In the genomic region with DNA sequence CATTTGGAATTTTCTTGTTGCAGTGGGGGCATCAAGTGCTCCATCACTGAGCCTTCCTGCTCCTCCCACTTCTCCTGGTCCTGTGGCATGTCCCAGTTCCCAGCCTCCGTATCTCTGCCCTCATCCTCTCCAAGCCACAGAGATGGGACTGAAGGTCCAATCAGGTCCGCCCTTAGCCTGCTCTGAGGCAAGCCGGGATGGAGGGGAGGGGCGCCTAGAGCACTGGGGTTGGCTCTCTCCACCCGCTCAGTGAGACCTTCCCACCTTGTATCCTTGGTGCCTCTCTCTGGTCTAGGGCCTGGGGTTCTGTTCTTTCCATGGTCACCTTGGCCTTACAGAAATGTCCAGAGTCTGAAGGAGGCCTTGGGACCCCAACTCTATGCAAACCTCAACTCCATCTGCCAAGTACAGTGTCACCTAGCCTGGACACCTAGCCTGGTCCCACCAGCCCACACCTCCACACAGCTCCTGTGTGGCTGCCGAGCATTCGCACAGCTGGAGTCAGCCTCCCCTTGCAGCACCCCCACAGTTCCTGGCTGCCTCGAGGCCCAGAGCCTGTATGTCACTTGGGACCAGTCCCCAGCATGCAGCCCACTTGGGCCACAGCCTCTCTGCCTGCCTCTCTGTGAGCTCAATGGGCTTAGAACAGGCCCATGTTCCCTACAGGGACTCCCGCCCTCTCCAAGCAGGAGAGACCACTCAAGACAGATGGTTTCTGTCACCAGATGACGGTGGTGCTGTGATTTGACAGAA, we compare ENCODE assay signal across 10 mouse cellular contexts. TPM values are rescaled to one million over a fixed set of nuclear protein-coding genes. Genes with fewer than 3 reads are reported as not detected.
DNase-seq lines count a peak whose midpoint lies in the region; ATAC-seq and TF ChIP-seq lines count a peak whose summit lies in the region.
"Had no signal": no experiment of that assay in that cellular context is flagged by ENCODE, and none has a peak within 500 bp of the region (broad histone marks: within the 10 kb centered on the region; RNA-seq: fewer than 3 reads in every experiment).

No protein-coding gene starts in this region.

- H3K27ac ChIP-seq in lung, postnatal 0 days (ENCODE audit: low read length): no peak overlapping the region
- H3K27ac ChIP-seq in forebrain, embryonic 11.5 days (ENCODE audit: low read depth, low read length): no peak overlapping the region

- H3K4me3 ChIP-seq in lung, adult 2 months (replicated peaks; ENCODE audit: extremely low read depth, low read depth, low read length): no peak overlapping the region
- H3K4me3 ChIP-seq in lung, postnatal 0 days (ENCODE audit: low read depth, low read length): no peak overlapping the region
- no peak overlapping the region for H3K4me3 ChIP-seq in forebrain, embryonic 11.5 days (ENCODE audit: low read depth, low read length)

- no peak overlapping the region for H3K9ac ChIP-seq in lung, postnatal 0 days (replicated peaks; ENCODE audit: low read depth)
- no peak overlapping the region for H3K9ac ChIP-seq in forebrain, embryonic 11.5 days (ENCODE audit: low read length)
- H3K9ac ChIP-seq: lung, embryonic 14.5 days had no signal

- TF ChIP-seq POLR2A in lung, adult 2 months (IDR thresholded peaks at IDR 0.05; ENCODE audit: borderline replicate concordance, extremely low read depth, low read depth, low read length): no peak

- no peaks in the 10 kb centered on the region for H3K36me3 ChIP-seq in lung, postnatal 0 days (ENCODE audit: insufficient read depth, low read length)
- H3K36me3 ChIP-seq in forebrain, embryonic 11.5 days (ENCODE audit: control insufficient read depth, insufficient read depth, low read length): no peaks in the 10 kb centered on the region

- TF ChIP-seq EP300 in lung, postnatal 0 days (IDR thresholded peaks at IDR 0.05): no peak

- H3K9me3 ChIP-seq in lung, postnatal 0 days (ENCODE audit: low read length): no peaks in the 10 kb centered on the region
- H3K9me3 ChIP-seq in forebrain, embryonic 11.5 days (ENCODE audit: control insufficient read depth, low read length): no peaks in the 10 kb centered on the region

- H3K4me2 ChIP-seq in lung, postnatal 0 days (replicated peaks; ENCODE audit: low read depth, low read length): no peak overlapping the region
- H3K4me2 ChIP-seq in forebrain, embryonic 11.5 days (ENCODE audit: low read depth, low read length, severe bottlenecking): no peak overlapping the region
- H3K4me2 ChIP-seq: lung, embryonic 14.5 days had no signal

- peak; percentile 1 to 2 for DNase-seq in heart, postnatal 10 days
- DNase-seq in heart, adult 9 months (ENCODE audit: low spot score in 2 of 2): no peak
- DNase-seq in lung, adult 2 months: peak; percentile 2
- no peak for DNase-seq in lung, postnatal 0 days (ENCODE audit: low spot score)
- peak; percentile 2 for DNase-seq in adrenal gland, postnatal 14 days
- DNase-seq in kidney, postnatal 4 days: peak; percentile 0 to 1
- DNase-seq in forebrain, embryonic 11.5 days (ENCODE audit: low spot score): no peak
- no peak for DNase-seq in cerebellum, postnatal 36 days
- DNase-seq: lung, embryonic 14.5 days had no signal

- TF ChIP-seq CTCF in lung, adult 2 months (IDR thresholded peaks at IDR 0.05; ENCODE audit: insufficient read depth, low read length): no peak
- no peak for TF ChIP-seq CTCF in lung, postnatal 0 days (IDR thresholded peaks at IDR 0.05)

- WGBS in lung, adult 2 months: 78% methylated on average over 10 of the region's 10 CpGs
- WGBS in lung, postnatal 0 days: 56% methylated on average over 10 of the region's 10 CpGs
- 60% methylated on average over 10 of the region's 10 CpGs for WGBS in forebrain, embryonic 11.5 days

- H3K27me3 ChIP-seq in lung, postnatal 0 days (replicated peaks; ENCODE audit: insufficient read depth, low read length): no peaks in the 10 kb centered on the region
- no peaks in the 10 kb centered on the region for H3K27me3 ChIP-seq in forebrain, embryonic 11.5 days (ENCODE audit: control insufficient read depth, insufficient read depth, low read length)

- intact Hi-C loops in heart, postnatal 10 days (cut with DNase I): no loop called here

- no peak for ATAC-seq in lung, postnatal 0 days
- no peak for ATAC-seq in forebrain, embryonic 11.5 days (replicated peaks; ENCODE audit: low FRiP score)
- ATAC-seq: midbrain, embryonic 16.5 days had no signal

- H3K4me1 ChIP-seq in lung, adult 2 months (ENCODE audit: control insufficient read depth, insufficient read depth, low read length): no peaks in the 10 kb centered on the region
- no peaks in the 10 kb centered on the region for H3K4me1 ChIP-seq in lung, postnatal 0 days (ENCODE audit: insufficient read depth, low read depth, low read length)
- H3K4me1 ChIP-seq in forebrain, embryonic 11.5 days (replicated peaks; ENCODE audit: control insufficient read depth, insufficient read depth, low read length): no peaks in the 10 kb centered on the region

RNA-seq across cellular contexts. Expression of a gene that starts 34.5 kb away (rescaled TPM):
- 10 to 100 TPM; 35.8 to 39.7 TPM for total RNA-seq in heart, postnatal 10 days (2021)
- polyA plus RNA-seq in lung, adult 2 months (2012; rRNA removed): 105 and 162 TPM in 2 replicates
- 32.7 and 37.9 TPM in 2 replicates for polyA plus RNA-seq in lung, postnatal 0 days (2015; fragmentation: Nextera tagmentation; extraction: Ambion mirVana)
- total RNA-seq in adrenal gland, postnatal 14 days (2021): 17.1 and 20.4 TPM in 2 replicates
- polyA plus RNA-seq in forebrain, embryonic 11.5 days (2014; fragmentation: Nextera tagmentation; extraction: Ambion mirVana): 8.1 and 9.2 TPM in 2 replicates

Comparison
In these comparisons a context has a peak if more than half of its experiments do, and no peak if none do; other contexts are left out.
1. DNase-seq: peak in heart, postnatal 10 days (2 of 2), lung, adult 2 months (single experiment), adrenal gland, postnatal 14 days (single experiment) and kidney, postnatal 4 days (2 of 2); none in heart, adult 9 months (0 of 2), lung, postnatal 0 days (single experiment), forebrain, embryonic 11.5 days (single experiment) and cerebellum, postnatal 36 days (0 of 2).